Mouse (Mus musculus) T-helper 2 cell (primary cell): ENCODE results near the gene Dcp1b.
"Not testable (repeated sequence)": the region's sequence is repeated elsewhere in the genome, so short reads cannot be mapped to it uniquely, and the experiment has no call there.

Experiments used
- in situ Hi-C: fragments of 300-600 bp; cut with MboI, MseI; formaldehyde crosslinking; loops from one replicate; pipeline ENCODE4 v1.15.1; 2025; ENCODE audit warnings: high pct_unique_total_duplicates

Dcp1b gene

GRCm38 (mm10) chr6:119194601-119195000, 19.5 kb downstream of the Dcp1b start:
- in situ Hi-C loops: no loop called here

GRCm38 (mm10) chr6:119196382-119197305, 21.6 kb downstream of the Dcp1b start, which contains the start of gene Cacna1c:
Gene Cacna1c (minus strand): TSS chr6:119196418.
- in situ Hi-C loops: no loop called here

- in situ Hi-C loops: no loop called here
These were observed 23.7 kb downstream of the Dcp1b start for GRCm38 (mm10) chr6:119198534-119199273.

GRCm38 (mm10) chr6:119199274-119199879, 24.3 kb downstream of the Dcp1b start:
- in situ Hi-C loops: no loop called here

GRCm38 (mm10) chr6:119200362-119200761, 25.3 kb downstream of the Dcp1b start:
- in situ Hi-C loops: no loop called here

GRCm38 (mm10) chr6:119201575-119201974, 26.5 kb downstream of the Dcp1b start:
- in situ Hi-C loops: no loop called here

GRCm38 (mm10) chr6:119204286-119204685, 29.2 kb downstream of the Dcp1b start:
- in situ Hi-C loops: no loop called here

GRCm38 (mm10) chr6:119204915-119205314, 29.9 kb downstream of the Dcp1b start:
- in situ Hi-C loops: no loop called here

GRCm38 (mm10) chr6:119206006-119206405, 31.0 kb downstream of the Dcp1b start:
- in situ Hi-C loops: not testable (repeated sequence)

GRCm38 (mm10) chr6:119213375-119213774, 38.3 kb downstream of the Dcp1b start:
- in situ Hi-C loops: no loop called here

GRCm38 (mm10) chr6:119214190-119214589, 39.1 kb downstream of the Dcp1b start:
- in situ Hi-C loops: no loop called here

- in situ Hi-C loops: no loop called here
These were observed 40.1 kb downstream of the Dcp1b start for GRCm38 (mm10) chr6:119215040-119215613.

GRCm38 (mm10) chr6:119217661-119218060, 42.6 kb downstream of the Dcp1b start:
- in situ Hi-C loops: no loop called here

- in situ Hi-C loops: no loop called here
These were observed 43.5 kb downstream of the Dcp1b start for GRCm38 (mm10) chr6:119218591-119218990.

GRCm38 (mm10) chr6:119219237-119219870, 44.3 kb downstream of the Dcp1b start:
- in situ Hi-C loops: no loop called here

- in situ Hi-C loops: loop anchor here (5.0 to 10.0 kb wide), 3 partner anchors 127 to 575 kb away; no protein-coding TSS in a partner anchor
These were observed 45.2 kb downstream of the Dcp1b start for GRCm38 (mm10) chr6:119220297-119220696.

GRCm38 (mm10) chr6:119224451-119225195, 49.6 kb downstream of the Dcp1b start:
- in situ Hi-C loops: loop anchor here (5.0 to 10.0 kb wide), 3 partner anchors 123 to 580 kb away; no protein-coding TSS in a partner anchor

- in situ Hi-C loops: loop anchor here (10.0 kb wide), 1 partner anchor 580 kb away; no protein-coding TSS in a partner anchor
These were observed 50.2 kb downstream of the Dcp1b start for GRCm38 (mm10) chr6:119225226-119225625.

- in situ Hi-C loops: loop anchor here (10.0 kb wide), 1 partner anchor 581 kb away; no protein-coding TSS in a partner anchor
These were observed 50.7 kb downstream of the Dcp1b start for GRCm38 (mm10) chr6:119225731-119226130.

- in situ Hi-C loops: loop anchor here (10.0 kb wide), 1 partner anchor 582 kb away; no protein-coding TSS in a partner anchor
These were observed 51.9 kb downstream of the Dcp1b start for GRCm38 (mm10) chr6:119227001-119227400.
